Mouse (Mus musculus) myocyte (in vitro differentiated cells): ENCODE results near the gene Sox6. TPM values are rescaled to one million over a fixed set of nuclear protein-coding genes. Genes with fewer than 3 reads are reported as not detected.

Source experiments
- H3K27me3 ChIP-seq: one replicate; pipeline ENCODE4 v1.6.1; 2011; ENCODE audit not compliant: control insufficient read depth, insufficient read depth, insufficient read length
- H3K36me3 ChIP-seq: one replicate; pipeline ENCODE4 v1.6.1; 2011; ENCODE audit not compliant: control insufficient read depth, insufficient read depth
- H3K4me2 ChIP-seq: one replicate; pipeline ENCODE4 v1.6.1; 2011; ENCODE audit warnings: low read depth, control low read depth
- H3K4me3 ChIP-seq: one replicate; pipeline ENCODE4 v1.5.1; 2011; ENCODE audit warnings: mild to moderate bottlenecking, control low read depth, moderate library complexity
- H3K79me2 ChIP-seq: one replicate; pipeline ENCODE4 v1.6.1; 2011; ENCODE audit not compliant: control insufficient read depth, insufficient read depth
- H3ac ChIP-seq: one replicate; pipeline ENCODE4 v1.6.1; 2011; ENCODE audit not compliant: control insufficient read depth, insufficient read length
- CEBPB ChIP-seq: IDR thresholded peaks from 2 replicates; pipeline ENCODE4 v1.6.1; 2011; ENCODE audit warnings: mild to moderate bottlenecking, moderate library complexity; ENCODE audit not compliant: poor library complexity, insufficient read depth, severe bottlenecking
- E2F4 ChIP-seq: IDR thresholded peaks from one replicate; pipeline ENCODE4 v1.6.1; 2011; ENCODE audit warnings: mild to moderate bottlenecking, control low read depth, moderate library complexity; ENCODE audit not compliant: insufficient read depth
- MAX ChIP-seq: IDR thresholded peaks from one replicate; pipeline ENCODE4 v1.6.1; 2011; ENCODE audit warnings: low read depth, mild to moderate bottlenecking, control low read depth
- MYOD1 ChIP-seq, 3 experiments: IDR thresholded peaks; one replicate each; pipeline ENCODE4 v1.6.1; 2011; ENCODE audit warnings: control low read depth in 2 of 3, low read depth in 2 of 3, mild to moderate bottlenecking in 2 of 3, moderate library complexity in 1 of 3; ENCODE audit not compliant: insufficient read length in 2 of 3, control insufficient read depth in 1 of 3
- MYOG ChIP-seq, 3 experiments: IDR thresholded peaks; one replicate each; pipeline ENCODE4 v1.6.1; 2011; ENCODE audit warnings: control low read depth in 2 of 3, low read depth in 2 of 3, mild to moderate bottlenecking in 2 of 3; ENCODE audit not compliant: insufficient read length in 2 of 3, control insufficient read depth in 1 of 3, insufficient read depth in 1 of 3
- POLR2A ChIP-seq: IDR thresholded peaks from one replicate; pipeline ENCODE4 v1.6.1; 2011; ENCODE audit warnings: low read depth, mild to moderate bottlenecking, control low read depth, moderate library complexity; ENCODE audit not compliant: insufficient read length
- POLR2AphosphoS2 ChIP-seq: IDR thresholded peaks from one replicate; pipeline ENCODE4 v1.6.1; 2011; ENCODE audit warnings: low read depth, control low read depth; ENCODE audit not compliant: insufficient read length
- REST ChIP-seq: IDR thresholded peaks from one replicate; pipeline ENCODE4 v1.6.1; 2011; ENCODE audit warnings: mild to moderate bottlenecking, control low read depth, moderate library complexity; ENCODE audit not compliant: insufficient read depth, insufficient read length
- SRF ChIP-seq: IDR thresholded peaks from one replicate; pipeline ENCODE4 v1.6.1; 2011; ENCODE audit warnings: low read depth; ENCODE audit not compliant: control insufficient read depth, insufficient read length
- TCF12 ChIP-seq: IDR thresholded peaks from one replicate; pipeline ENCODE4 v1.6.1; 2011; ENCODE audit warnings: mild to moderate bottlenecking, control low read depth; ENCODE audit not compliant: poor library complexity, insufficient read depth, severe bottlenecking
- TCF3 ChIP-seq: IDR thresholded peaks from one replicate; pipeline ENCODE4 v1.6.1; 2011; ENCODE audit warnings: low read depth, control low read depth; ENCODE audit not compliant: insufficient read length
- USF1 ChIP-seq: IDR thresholded peaks from one replicate; pipeline ENCODE4 v1.6.1; 2011; ENCODE audit warnings: low read depth, mild to moderate bottlenecking, control low read depth, moderate library complexity
- polyA plus RNA-seq: library from polyadenylated mRNA; unstranded; fragments of >200 nt; fragmentation: generic; extraction: Trizol; gene quantifications from one replicate; pipeline ENCODE4 v1.2.1, GENCODE M21; 2012; ENCODE audit warnings: missing spikeins

Sox6 gene
- polyA plus RNA-seq, 1 experiment = 0.11 TPM

GRCm38 (mm10) chr7:115951689-115952088 lies 86.9 kb downstream of the Sox6 start:
- no peak overlapping the region for H3K4me3 ChIP-seq
- no peak overlapping the region for H3K4me2 ChIP-seq
- no peak overlapping the region for H3ac ChIP-seq
- H3K27me3 ChIP-seq = no peaks in the 10 kb centered on the region
- H3K36me3 ChIP-seq = no peaks in the 10 kb centered on the region
- TF ChIP-seq REST = no peak
- TF ChIP-seq TCF3 = no peak
- TF ChIP-seq POLR2AphosphoS2 = no peak
- no peak for TF ChIP-seq SRF
- no peak for TF ChIP-seq USF1
- TF ChIP-seq POLR2A = no peak
- TF ChIP-seq MYOG (IDR thresholded peaks at IDR 0.05; ENCODE audit: control insufficient read depth in 1 of 3, insufficient read depth in 1 of 3, insufficient read length in 2 of 3, low read depth in 2 of 3) = no peak
- no peak for TF ChIP-seq E2F4
- no peak for TF ChIP-seq MYOD1 (IDR thresholded peaks at IDR 0.05; ENCODE audit: control insufficient read depth in 1 of 3, insufficient read length in 2 of 3, low read depth in 2 of 3)
- no peak for TF ChIP-seq CEBPB
- TF ChIP-seq TCF12 = no peak
- no peak for TF ChIP-seq MAX
- H3K79me2 ChIP-seq = no peaks in the 10 kb centered on the region

- Histone ChIP-seq H3K4me2 (no peak overlapping the region), H3K4me3 (no peak overlapping the region), H3K27me3 (no peaks in the 10 kb centered on the region), H3K36me3 (no peaks in the 10 kb centered on the region), H3ac (no peak overlapping the region), H3K79me2 (no peaks in the 10 kb centered on the region)
- TF ChIP-seq POLR2A (no peak), MAX (no peak)
These were observed 90.7 kb downstream of the Sox6 start for GRCm38 (mm10) chr7:115947916-115948315.

- TF ChIP-seq SRF (no peak), POLR2AphosphoS2 (no peak), TCF3 (no peak), MAX (no peak), MYOD1 (IDR thresholded peaks at IDR 0.05; ENCODE audit: control insufficient read depth in 1 of 3, insufficient read length in 2 of 3, low read depth in 2 of 3) (no peak), POLR2A (no peak), USF1 (no peak), REST (no peak), CEBPB (no peak)
- Histone ChIP-seq H3K36me3 (no peaks in the 10 kb centered on the region), H3K79me2 (no peaks in the 10 kb centered on the region), H3ac (no peak overlapping the region), H3K4me2 (no peak overlapping the region), H3K27me3 (no peaks in the 10 kb centered on the region), H3K4me3 (no peak overlapping the region)
These were observed 92.0 kb downstream of the Sox6 start for GRCm38 (mm10) chr7:115946559-115946958.

- no peaks in the 10 kb centered on the region for H3K27me3 ChIP-seq
- H3ac ChIP-seq = no peak overlapping the region
- no peak overlapping the region for H3K4me3 ChIP-seq
- no peak overlapping the region for H3K4me2 ChIP-seq
- no peaks in the 10 kb centered on the region for H3K79me2 ChIP-seq
- TF ChIP-seq MAX = no peak
- no peak for TF ChIP-seq SRF
- TF ChIP-seq E2F4 = no peak
- no peak for TF ChIP-seq USF1
- no peak for TF ChIP-seq CEBPB
- no peak for TF ChIP-seq MYOD1 (IDR thresholded peaks at IDR 0.05; ENCODE audit: control insufficient read depth in 1 of 3, insufficient read length in 2 of 3, low read depth in 2 of 3)
- no peak for TF ChIP-seq POLR2A
- no peak for TF ChIP-seq TCF3
- TF ChIP-seq TCF12 = no peak
- TF ChIP-seq MYOG (IDR thresholded peaks at IDR 0.05; ENCODE audit: control insufficient read depth in 1 of 3, insufficient read depth in 1 of 3, insufficient read length in 2 of 3, low read depth in 2 of 3) = no peak
- TF ChIP-seq POLR2AphosphoS2 = no peak
- TF ChIP-seq REST = no peak
- H3K36me3 ChIP-seq = no peaks in the 10 kb centered on the region
These were observed 93.1 kb downstream of the Sox6 start for GRCm38 (mm10) chr7:115945516-115945915.

- Histone ChIP-seq H3K27me3 (no peaks in the 10 kb centered on the region), H3K4me3 (no peak overlapping the region), H3ac (no peak overlapping the region), H3K4me2 (no peak overlapping the region), H3K36me3 (no peaks in the 10 kb centered on the region), H3K79me2 (no peaks in the 10 kb centered on the region)
- TF ChIP-seq CEBPB = no peak
- TF ChIP-seq MAX = no peak
- TF ChIP-seq MYOG (IDR thresholded peaks at IDR 0.05; ENCODE audit: control insufficient read depth in 1 of 3, insufficient read depth in 1 of 3, insufficient read length in 2 of 3, low read depth in 2 of 3) = no peak
- no peak for TF ChIP-seq POLR2AphosphoS2
These were observed 94.3 kb downstream of the Sox6 start for GRCm38 (mm10) chr7:115944250-115944649.
